Mouse (Mus musculus): ENCODE measurements around the gene Fars2. TPM values are rescaled to one million over a fixed set of nuclear protein-coding genes. Genes with fewer than 3 reads are reported as not detected.

The Fars2 gene
- polyA plus RNA-seq, 1 experiment from 2014 or later = 31.4 TPM

DNA sequence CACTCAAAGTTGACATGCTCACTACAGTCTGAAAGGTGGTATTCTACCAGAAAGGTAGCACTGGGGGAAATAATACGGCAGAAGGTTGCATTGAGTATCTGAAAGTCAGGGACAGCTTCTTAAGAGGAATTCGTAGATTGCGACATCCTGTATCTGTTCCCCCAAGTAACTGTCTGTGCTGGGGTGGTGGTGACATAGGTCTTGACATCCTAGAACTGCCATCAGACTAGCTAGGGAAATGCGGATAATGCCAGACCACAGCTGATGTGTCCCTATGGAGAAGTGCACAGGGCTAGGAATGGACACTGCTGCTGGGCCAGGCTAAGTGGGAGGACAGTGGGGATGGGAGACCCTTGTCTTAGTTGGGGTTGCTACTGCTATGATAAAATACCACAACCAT, 8.7 kb upstream of the Fars2 start:
- WGBS (ENCODE audit: insufficient replicate concordance) = 85% methylated on average over 4 of the region's 4 CpGs
- no peaks in the 10 kb centered on the region for H3K27me3 ChIP-seq
- no peak for ATAC-seq (ENCODE audit: low read depth)
- H3K9me3 ChIP-seq (replicated peaks) = no peaks in the 10 kb centered on the region
- H3K4me3 ChIP-seq (replicated peaks) = no peak overlapping the region
- peaks cover 5% of the 10 kb centered on the region; the same call in 1 of the 2 replicates for H3K36me3 ChIP-seq
- H3K9ac ChIP-seq = no peak overlapping the region
- peaks cover 11% of the 10 kb centered on the region for H3K4me1 ChIP-seq (replicated peaks)
- DNase-seq = no peak
- H3K4me2 ChIP-seq = no peak overlapping the region
- no peak overlapping the region for H3K27ac ChIP-seq

- Histone ChIP-seq H3K9ac (no peak overlapping the region), H3K4me2 (no peak overlapping the region), H3K4me3 (replicated peaks) (no peak overlapping the region), H3K4me1 (replicated peaks) (peaks cover 34% of the 10 kb centered on the region), H3K27ac (no peak overlapping the region), H3K27me3 (no peaks in the 10 kb centered on the region), H3K9me3 (replicated peaks) (no peaks in the 10 kb centered on the region), H3K36me3 (peaks cover 5% of the 10 kb centered on the region; the same call in 1 of the 2 replicates)
- no peak for ATAC-seq (ENCODE audit: low read depth)
- WGBS (ENCODE audit: insufficient replicate concordance) = 90% methylated on average over 2 of the region's 2 CpGs
- no peak for DNase-seq
Measured at GRCm38 (mm10) chr13:36111331-36111730, 5.9 kb upstream of the Fars2 start.

- no peaks in the 10 kb centered on the region for H3K9me3 ChIP-seq (replicated peaks)
- WGBS (ENCODE audit: insufficient replicate concordance) = 77% methylated on average over 5 of the region's 5 CpGs
- H3K36me3 ChIP-seq = peaks cover 5% of the 10 kb centered on the region; the same call in 1 of the 2 replicates
- ATAC-seq (ENCODE audit: low read depth) = no peak
- H3K4me2 ChIP-seq = no peak overlapping the region
- no peak overlapping the region for H3K4me3 ChIP-seq (replicated peaks)
- H3K27me3 ChIP-seq = no peaks in the 10 kb centered on the region
- DNase-seq = no peak
- no peak overlapping the region for H3K27ac ChIP-seq
- H3K4me1 ChIP-seq (replicated peaks) = peaks cover 33% of the 10 kb centered on the region
- no peak overlapping the region for H3K9ac ChIP-seq
Measured at GRCm38 (mm10) chr13:36113181-36113580, 4.0 kb upstream of the Fars2 start.

GRCm38 (mm10) chr13:36116520-36117142, 581 bp upstream of the Fars2 start:
- peak overlapping the region; percentile 81 for H3K9ac ChIP-seq
- H3K4me2 ChIP-seq = peak overlapping the region; percentile 89
- no peaks in the 10 kb centered on the region for H3K9me3 ChIP-seq (replicated peaks)
- peaks cover 46% of the 10 kb centered on the region for H3K4me1 ChIP-seq (replicated peaks)
- no peaks in the 10 kb centered on the region for H3K36me3 ChIP-seq
- H3K4me3 ChIP-seq (replicated peaks) = peak overlapping the region; percentile 72
- H3K27me3 ChIP-seq = no peaks in the 10 kb centered on the region
- DNase-seq = peak; percentile 61
- H3K27ac ChIP-seq = peak overlapping the region; percentile 91
- 4% methylated on average over 21 of the region's 21 CpGs for WGBS (ENCODE audit: insufficient replicate concordance)
- ATAC-seq (ENCODE audit: low read depth) = peak; percentile 29; the same call in 1 of the 2 replicates

DNA sequence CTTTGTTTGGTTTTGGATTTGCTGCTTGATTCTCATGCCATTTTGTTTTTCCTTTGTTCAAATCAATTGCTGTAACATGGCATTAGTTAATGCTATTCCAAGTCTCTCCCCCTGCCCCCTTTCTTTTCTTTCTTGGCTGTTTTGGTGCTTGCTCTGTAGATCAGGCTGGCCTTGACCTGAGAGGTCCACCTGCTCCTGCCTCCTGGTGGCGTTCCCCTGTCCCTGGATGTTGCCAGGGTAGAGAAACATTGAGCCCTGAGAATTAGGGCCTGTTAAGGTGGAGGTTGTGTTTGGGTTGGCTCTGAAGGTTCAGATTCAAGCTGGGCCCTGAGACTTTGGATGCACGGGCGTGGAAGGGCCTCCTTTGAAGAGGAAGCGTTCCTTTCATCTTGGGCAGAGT, 2.5 kb downstream of the Fars2 start:
- Histone ChIP-seq H3K9ac (no peak overlapping the region), H3K27ac (no peak overlapping the region), H3K9me3 (replicated peaks) (no peaks in the 10 kb centered on the region), H3K27me3 (no peaks in the 10 kb centered on the region), H3K4me1 (replicated peaks) (peaks cover 42% of the 10 kb centered on the region), H3K4me3 (replicated peaks) (no peak overlapping the region), H3K4me2 (no peak overlapping the region), H3K36me3 (no peaks in the 10 kb centered on the region)
- no peak for DNase-seq
- no peak for ATAC-seq (ENCODE audit: low read depth)
- WGBS (ENCODE audit: insufficient replicate concordance) = 78% methylated on average over 4 of the region's 4 CpGs

DNA sequence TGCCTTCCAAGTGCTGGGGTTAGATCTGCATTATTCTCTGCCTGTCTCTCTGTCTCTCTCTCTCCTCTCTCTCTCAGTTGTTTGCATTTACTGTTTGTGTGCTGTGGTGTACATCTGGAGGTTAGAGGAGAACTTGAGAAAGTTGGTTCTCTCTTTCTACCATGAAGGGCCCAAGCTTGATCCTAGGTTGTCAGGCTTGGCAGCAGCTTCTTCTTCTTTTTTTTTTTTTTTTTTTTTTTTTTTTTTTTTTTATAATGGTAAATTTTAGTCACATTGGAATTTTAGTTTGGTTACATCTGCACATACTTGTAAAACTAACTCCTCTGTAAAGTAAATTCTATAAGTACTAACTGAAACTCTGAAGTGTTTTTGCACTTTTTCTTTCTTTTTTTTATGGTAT, 3.4 kb downstream of the Fars2 start:
- DNase-seq (no peak), ATAC-seq (ENCODE audit: low read depth) (no peak)
- H3K27ac ChIP-seq = no peak overlapping the region
- no peaks in the 10 kb centered on the region for H3K9me3 ChIP-seq (replicated peaks)
- H3K4me2 ChIP-seq = no peak overlapping the region
- H3K4me3 ChIP-seq (replicated peaks) = no peak overlapping the region
- peaks cover 32% of the 10 kb centered on the region for H3K4me1 ChIP-seq (replicated peaks)
- no peak overlapping the region for H3K9ac ChIP-seq
- no peaks in the 10 kb centered on the region for H3K36me3 ChIP-seq
- no peaks in the 10 kb centered on the region for H3K27me3 ChIP-seq

- Histone ChIP-seq H3K27ac (no peak overlapping the region), H3K4me2 (no peak overlapping the region), H3K4me1 (replicated peaks) (peaks cover 14% of the 10 kb centered on the region), H3K36me3 (no peaks in the 10 kb centered on the region), H3K9ac (no peak overlapping the region), H3K27me3 (no peaks in the 10 kb centered on the region), H3K4me3 (replicated peaks) (no peak overlapping the region), H3K9me3 (replicated peaks) (no peaks in the 10 kb centered on the region)
- DNase-seq = no peak
- ATAC-seq (ENCODE audit: low read depth) = no peak
- WGBS (ENCODE audit: insufficient replicate concordance) = 67% methylated on average over 2 of the region's 2 CpGs
Measured at GRCm38 (mm10) chr13:36129360-36130054, 12.3 kb downstream of the Fars2 start.

GRCm38 (mm10) chr13:36131401-36131800, 14.2 kb downstream of the Fars2 start:
- Histone ChIP-seq H3K36me3 (no peaks in the 10 kb centered on the region), H3K9me3 (replicated peaks) (no peaks in the 10 kb centered on the region), H3K27me3 (no peaks in the 10 kb centered on the region), H3K4me2 (no peak overlapping the region), H3K27ac (no peak overlapping the region), H3K4me1 (replicated peaks) (peaks cover 16% of the 10 kb centered on the region), H3K9ac (no peak overlapping the region), H3K4me3 (replicated peaks) (no peak overlapping the region)
- DNase-seq = no peak
- 83% methylated on average over 5 of the region's 5 CpGs for WGBS (ENCODE audit: insufficient replicate concordance)
- no peak for ATAC-seq (ENCODE audit: low read depth)

- Histone ChIP-seq H3K4me2 (no peak overlapping the region), H3K9ac (no peak overlapping the region), H3K9me3 (replicated peaks) (no peaks in the 10 kb centered on the region), H3K27ac (no peak overlapping the region; the same call in 1 of the 2 replicates), H3K27me3 (no peaks in the 10 kb centered on the region), H3K36me3 (no peaks in the 10 kb centered on the region), H3K4me1 (replicated peaks) (peaks cover 16% of the 10 kb centered on the region), H3K4me3 (replicated peaks) (no peak overlapping the region)
- DNase-seq = no peak
- WGBS (ENCODE audit: insufficient replicate concordance) = 53% methylated on average over 5 of the region's 5 CpGs
- ATAC-seq (ENCODE audit: low read depth) = no peak
Measured at GRCm38 (mm10) chr13:36131992-36132649, 14.9 kb downstream of the Fars2 start.

DNA sequence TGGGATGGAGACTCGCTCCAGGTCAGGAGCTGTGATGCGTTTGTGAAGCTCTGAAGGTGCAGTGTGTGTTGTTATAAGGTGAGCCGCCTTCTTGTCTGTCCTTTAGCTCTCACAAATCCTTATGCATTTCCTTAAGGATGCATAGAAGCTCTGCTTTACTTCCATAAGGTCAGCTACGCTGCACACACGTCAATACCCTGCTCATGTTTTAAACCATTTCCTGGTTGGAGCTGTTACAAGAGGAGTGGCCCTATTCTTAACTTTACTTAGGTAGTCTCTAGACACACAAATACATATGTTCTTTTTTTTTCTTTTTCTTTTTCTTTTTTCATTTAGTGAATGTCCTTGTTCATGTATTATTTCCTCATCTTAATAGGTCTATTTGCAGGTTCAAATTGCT, 22.5 kb downstream of the Fars2 start:
- Histone ChIP-seq H3K9ac (no peak overlapping the region), H3K9me3 (replicated peaks) (no peaks in the 10 kb centered on the region), H3K4me3 (replicated peaks) (no peak overlapping the region), H3K27me3 (no peaks in the 10 kb centered on the region), H3K4me1 (replicated peaks) (peaks cover 10% of the 10 kb centered on the region), H3K27ac (no peak overlapping the region), H3K36me3 (no peaks in the 10 kb centered on the region), H3K4me2 (no peak overlapping the region)
- 85% methylated on average over 5 of the region's 5 CpGs for WGBS (ENCODE audit: insufficient replicate concordance)
- DNase-seq (no peak), ATAC-seq (ENCODE audit: low read depth) (no peak)

DNA sequence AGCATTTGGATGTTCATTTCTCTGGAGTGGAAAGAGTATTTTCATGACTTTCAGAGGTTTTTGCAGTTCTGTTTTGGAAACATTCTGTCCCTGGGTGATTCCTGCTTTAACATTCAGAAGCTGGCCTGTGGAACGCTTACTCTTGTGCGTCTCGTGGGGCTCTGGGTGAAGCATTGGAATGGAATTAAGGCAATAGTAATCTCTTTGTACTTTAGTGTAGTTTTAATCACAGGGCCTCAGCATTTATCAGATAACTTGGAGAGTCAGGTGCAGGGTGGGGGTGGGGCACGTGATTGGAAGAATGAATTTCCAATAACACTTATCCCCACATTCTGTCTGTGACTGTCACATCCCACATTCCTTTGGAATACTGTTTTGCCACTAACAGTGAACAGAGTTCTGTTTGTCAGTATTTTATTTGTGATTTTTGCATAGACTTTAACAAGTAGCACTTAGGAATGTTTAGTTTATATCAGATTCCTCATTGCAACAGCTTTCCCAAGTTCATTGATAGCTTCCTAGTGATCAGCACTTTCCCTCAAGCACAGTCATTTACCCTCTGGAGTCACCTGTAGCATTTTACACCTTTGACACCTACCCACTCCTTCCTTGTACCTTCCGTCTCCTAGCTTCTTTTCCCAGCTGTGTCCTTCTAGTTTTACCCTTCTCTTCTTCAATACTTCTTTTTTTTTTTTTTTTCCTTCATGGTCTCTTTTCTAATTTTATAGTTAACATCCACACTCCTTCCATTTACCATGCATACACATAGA, 23.2 kb downstream of the Fars2 start:
- H3K4me1 ChIP-seq (replicated peaks) = peaks cover 10% of the 10 kb centered on the region
- H3K4me2 ChIP-seq = no peak overlapping the region
- no peak overlapping the region for H3K27ac ChIP-seq
- H3K4me3 ChIP-seq (replicated peaks) = no peak overlapping the region
- WGBS (ENCODE audit: insufficient replicate concordance) = 73% methylated on average over 5 of the region's 5 CpGs
- no peak for DNase-seq
- no peaks in the 10 kb centered on the region for H3K27me3 ChIP-seq
- no peak overlapping the region for H3K9ac ChIP-seq
- H3K36me3 ChIP-seq = no peaks in the 10 kb centered on the region
- no peaks in the 10 kb centered on the region for H3K9me3 ChIP-seq (replicated peaks)
- ATAC-seq (ENCODE audit: low read depth) = no peak

Data from liver, embryonic 13.5 days (tissue).